Mouse (Mus musculus) left cerebral cortex, postnatal 10 days (tissue): ENCODE measurements around the gene Itfg2. TPM values are rescaled to one million over a fixed set of nuclear protein-coding genes. Genes with fewer than 3 reads are reported as not detected.

Experiments
- total RNA-seq, 2 experiments: library from RNA; stranded (reverse); gene quantifications; 2 replicates each; pipeline ENCODE4 v1.2.3; 2021

Gene Itfg2
- total RNA-seq, 2 experiments from 2014 or later, result 21.6 to 30.8 TPM

Other genes starting within 250 kb of the Itfg2 start
- 1 to 10 TPM in 1 of 2 experiments, under 1 TPM in 1; 0.85 to 1.1 TPM for gene Tead4, start 124.1 kb downstream of the Itfg2 start, total RNA-seq
- 10 to 100 TPM; 16.9 to 17.6 TPM for gene Tulp3, start 69.1 kb downstream of the Itfg2 start, total RNA-seq
- gene Rhno1, start 62.0 kb downstream of the Itfg2 start, total RNA-seq, result 10 to 100 TPM; 19.8 to 21.5 TPM
- gene Foxm1, start 62.0 kb downstream of the Itfg2 start, total RNA-seq, result 1 to 10 TPM; 4.5 to 4.8 TPM
- gene Tex52, start 49.5 kb downstream of the Itfg2 start, total RNA-seq, result not detected
- gene Gm44596, start 49.4 kb downstream of the Itfg2 start, total RNA-seq, result not detected
- 1 to 10 TPM; 5.3 to 5.8 TPM for gene Nrip2, start 25.6 kb downstream of the Itfg2 start, total RNA-seq
- gene Fkbp4, start 13.7 kb upstream of the Itfg2 start, total RNA-seq, result 100 to 1,000 TPM; 130 to 131 TPM
- under 1 TPM; 0.15 to 0.73 TPM for gene Pzp, start 101.8 kb upstream of the Itfg2 start, total RNA-seq
- gene A2ml1, start 156.7 kb upstream of the Itfg2 start, total RNA-seq, result 10 to 100 TPM; 16.1 to 17.9 TPM
- not detected for gene Klrb1a, start 198.6 kb upstream of the Itfg2 start, total RNA-seq
- under 1 TPM in 1 of 2 experiments, not detected in 1; 0.19 TPM for gene Clec2h, start 237.5 kb upstream of the Itfg2 start, total RNA-seq